Mouse (Mus musculus) gastrocnemius, adult 18-20 months (tissue): ENCODE measurements around the gene Gm4847. TPM values are rescaled to one million over a fixed set of nuclear protein-coding genes. Genes with fewer than 3 reads are reported as not detected.

Source experiments
- DNase-seq: peaks from one replicate; pipeline ENCODE4 v3.0.0; 2021; ENCODE audit warnings: low spot score
- long read RNA-seq, 2 experiments: library from polyadenylated mRNA; stranded (forward); transcript quantifications; one replicate each; pipeline ENCODE4 v2.0.0; 2021
- microRNA-seq: library from miRNA; unstranded; fragments of <30 nt; microRNA quantifications from one replicate; pipeline ENCODE4 v1.2.0, GENCODE M21; 2021
- total RNA-seq, 2 experiments: library from RNA; stranded (reverse); gene quantifications; 2 replicates each; pipeline ENCODE4 v1.2.3; 2021

Gene Gm4847
- not detected for total RNA-seq
- long read RNA-seq, experiment 1: 0 reads
- long read RNA-seq, experiment 2: 0 reads

- DNase-seq: no peak
Measured at GRCm38 (mm10) chr1:166647593-166647992, at the start of gene Gm4847. Gm4847 (minus strand) TSS chr1:166647693.

- DNase-seq: no peak
Measured at GRCm38 (mm10) chr1:166681745-166682144, 34.3 kb upstream of the Gm4847 start, which contains the start of gene Fmo9. Fmo9 (minus strand) TSS chr1:166681845.

GRCm38 (mm10) chr1:166669264-166669663 lies 21.8 kb upstream of the Gm4847 start:
- no peak for DNase-seq

GRCm38 (mm10) chr1:166660800-166661199 lies 13.3 kb upstream of the Gm4847 start:
- DNase-seq: no peak

Small RNA genes lying within 50 kb of the gene (microRNA-seq; reads per million reads assigned to microRNA genes)
- not detected for gene Gm22992

Other genes with a start within 250 kb of the Gm4847 start
- 10 to 100 TPM in 1 of 2 experiments, 1 to 10 TPM in 1; 9.3 to 13.3 TPM for gene Pogk, start 237.8 kb downstream of the Gm4847 start, total RNA-seq
- gene Gm4846, start 150.1 kb downstream of the Gm4847 start, total RNA-seq: not detected
- not detected for gene Fmo9, start 34.2 kb upstream of the Gm4847 start, total RNA-seq